Mouse (Mus musculus) lung, postnatal 0 days (tissue): ENCODE data around the gene Gpd2.

ENCODE experiments used
- CTCF ChIP-seq: IDR thresholded peaks from 2 replicates; pipeline ENCODE4 v1.5.1; 2016; ENCODE audit warnings: antibody characterized with exemption, mild to moderate bottlenecking
- EP300 ChIP-seq: IDR thresholded peaks from 2 replicates; pipeline ENCODE4 v1.6.1; 2016; ENCODE audit warnings: antibody characterized with exemption, mild to moderate bottlenecking, control low read depth

DNA sequence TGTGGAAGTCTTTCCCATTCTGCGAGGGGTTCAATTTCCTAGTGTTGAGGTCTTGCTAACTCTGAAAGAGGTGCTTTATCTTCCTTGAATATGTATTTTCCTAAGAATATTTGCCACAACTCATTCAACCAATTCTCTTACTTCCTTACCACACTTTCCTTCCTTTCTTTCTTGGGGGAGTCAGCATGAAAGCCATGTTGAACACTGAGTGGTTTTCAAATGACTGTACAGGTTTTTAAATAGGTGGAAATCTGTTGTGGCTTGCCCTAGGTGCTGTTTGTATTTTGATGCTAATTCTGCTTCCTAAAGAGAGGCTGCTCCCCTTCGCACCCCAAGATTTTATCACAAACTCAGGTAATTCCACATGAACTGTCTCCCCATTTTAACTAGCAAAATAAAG, 174.1 kb downstream of the Gpd2 start:
- no peak for TF ChIP-seq CTCF
- TF ChIP-seq EP300: no peak
